Mouse (Mus musculus) myocyte (in vitro differentiated cells): ENCODE results near the gene Pinlyp. TPM values are rescaled to one million over a fixed set of nuclear protein-coding genes. Genes with fewer than 3 reads are reported as not detected.

Experiments
- H3K27me3 ChIP-seq: one replicate; pipeline ENCODE4 v1.6.1; 2011; ENCODE audit not compliant: control insufficient read depth, insufficient read depth, insufficient read length
- H3K36me3 ChIP-seq: one replicate; pipeline ENCODE4 v1.6.1; 2011; ENCODE audit not compliant: control insufficient read depth, insufficient read depth
- H3K4me2 ChIP-seq: one replicate; pipeline ENCODE4 v1.6.1; 2011; ENCODE audit warnings: low read depth, control low read depth
- H3K4me3 ChIP-seq: one replicate; pipeline ENCODE4 v1.5.1; 2011; ENCODE audit warnings: mild to moderate bottlenecking, control low read depth, moderate library complexity
- H3K79me2 ChIP-seq: one replicate; pipeline ENCODE4 v1.6.1; 2011; ENCODE audit not compliant: control insufficient read depth, insufficient read depth
- H3ac ChIP-seq: one replicate; pipeline ENCODE4 v1.6.1; 2011; ENCODE audit not compliant: control insufficient read depth, insufficient read length
- CEBPB ChIP-seq: IDR thresholded peaks from 2 replicates; pipeline ENCODE4 v1.6.1; 2011; ENCODE audit warnings: mild to moderate bottlenecking, moderate library complexity; ENCODE audit not compliant: poor library complexity, insufficient read depth, severe bottlenecking
- POLR2A ChIP-seq: IDR thresholded peaks from one replicate; pipeline ENCODE4 v1.6.1; 2011; ENCODE audit warnings: low read depth, mild to moderate bottlenecking, control low read depth, moderate library complexity; ENCODE audit not compliant: insufficient read length
- polyA plus RNA-seq: library from polyadenylated mRNA; unstranded; fragments of >200 nt; fragmentation: generic; extraction: Trizol; gene quantifications from one replicate; pipeline ENCODE4 v1.2.1, GENCODE M21; 2012; ENCODE audit warnings: missing spikeins

Gene Pinlyp
- polyA plus RNA-seq, 1 experiment = 0.17 TPM

DNA sequence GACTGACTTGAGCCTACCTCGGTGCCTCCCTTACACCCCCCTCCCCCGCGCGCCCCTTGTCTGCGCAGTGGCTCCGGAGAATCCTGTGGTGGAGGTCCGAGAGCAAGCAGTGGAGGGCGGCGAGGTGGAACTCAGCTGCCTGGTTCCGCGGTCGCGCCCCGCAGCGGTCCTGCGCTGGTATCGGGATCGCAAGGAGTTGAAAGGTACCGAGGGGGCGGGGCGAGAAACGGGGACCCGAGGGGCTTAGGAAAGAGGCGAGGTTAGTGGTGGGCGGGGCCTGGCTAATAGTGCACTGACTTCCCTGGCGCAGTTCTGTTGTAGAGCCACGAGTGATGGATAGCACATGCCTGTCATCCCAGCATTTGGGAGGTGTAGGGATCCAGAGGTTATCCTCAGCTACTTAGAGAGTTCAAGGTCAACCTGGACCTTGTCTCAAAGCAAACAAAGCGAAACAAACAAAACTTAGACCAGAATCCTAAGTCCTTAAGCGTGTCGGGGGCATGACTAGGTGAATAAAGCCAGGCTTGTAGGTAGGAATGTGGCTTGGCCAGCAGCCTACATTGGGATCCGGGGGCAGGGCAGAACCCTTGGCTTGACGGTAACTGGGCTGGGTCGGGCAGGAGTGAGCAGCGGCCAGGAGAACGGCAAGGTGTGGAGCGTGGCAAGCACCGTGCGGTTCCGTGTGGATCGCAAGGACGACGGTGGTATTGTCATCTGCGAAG is 45.9 kb downstream of the Pinlyp start:
- no peak overlapping the region for H3ac ChIP-seq
- TF ChIP-seq POLR2A (peak; percentile 9), CEBPB (no peak)
- H3K4me2 ChIP-seq = no peak overlapping the region
- no peaks in the 10 kb centered on the region for H3K36me3 ChIP-seq
- H3K27me3 ChIP-seq = no peaks in the 10 kb centered on the region
- H3K79me2 ChIP-seq = no peaks in the 10 kb centered on the region
- H3K4me3 ChIP-seq = no peak overlapping the region

Other genes starting within 250 kb of the Pinlyp start
- 4.3 TPM for gene Zfp61, start 244.9 kb downstream of the Pinlyp start, polyA plus RNA-seq
- gene Zfp94, start 229.5 kb downstream of the Pinlyp start, polyA plus RNA-seq = 2.1 TPM
- 0.05 TPM for gene Tescl, start 212.2 kb downstream of the Pinlyp start, polyA plus RNA-seq
- not detected for gene Lypd5, start 196.9 kb downstream of the Pinlyp start, polyA plus RNA-seq
- gene Kcnn4, start 175.9 kb downstream of the Pinlyp start, polyA plus RNA-seq = 37.4 TPM
- 17.4 TPM for gene Smg9, start 146.5 kb downstream of the Pinlyp start, polyA plus RNA-seq
- 0.32 TPM for gene Irgc1, start 93.8 kb downstream of the Pinlyp start, polyA plus RNA-seq
- 32.5 TPM for gene Plaur, start 83.6 kb downstream of the Pinlyp start, polyA plus RNA-seq
- gene Cadm4, start 64.1 kb downstream of the Pinlyp start, polyA plus RNA-seq = 54.4 TPM
- gene Zfp428, start 39.1 kb downstream of the Pinlyp start, polyA plus RNA-seq = 30.0 TPM
- gene AC161166.1, start 33.7 kb downstream of the Pinlyp start, polyA plus RNA-seq = 0.10 TPM
- gene Irgq, start 15.4 kb downstream of the Pinlyp start, polyA plus RNA-seq = 17.4 TPM
- gene Xrcc1, start 171 bp upstream of the Pinlyp start, polyA plus RNA-seq = 32.7 TPM
- 34.7 TPM for gene Ethe1, start 41.4 kb upstream of the Pinlyp start, polyA plus RNA-seq
- 0.12 TPM for gene Zfp575, start 41.5 kb upstream of the Pinlyp start, polyA plus RNA-seq
- 11.5 TPM for gene Phldb3, start 64.6 kb upstream of the Pinlyp start, polyA plus RNA-seq
- not detected for gene Lypd3, start 90.4 kb upstream of the Pinlyp start, polyA plus RNA-seq
- not detected for gene Tex101, start 130.6 kb upstream of the Pinlyp start, polyA plus RNA-seq
- gene BC049730, start 163.1 kb upstream of the Pinlyp start, polyA plus RNA-seq = not detected
- gene Gm4763, start 180.8 kb upstream of the Pinlyp start, polyA plus RNA-seq = not detected
- gene Cd177, start 214.2 kb upstream of the Pinlyp start, polyA plus RNA-seq = not detected
- not detected for gene Ceacam10, start 231.1 kb upstream of the Pinlyp start, polyA plus RNA-seq